Mouse (Mus musculus) G1E (cell line): ENCODE results near the gene Id2. TPM values are rescaled to one million over a fixed set of nuclear protein-coding genes. Genes with fewer than 3 reads are reported as not detected.

Source experiments
- ATAC-seq: 2 replicates; pipeline ENCODE4 v1.8.0; 2016; ENCODE audit warnings: mild to moderate bottlenecking; ENCODE audit not compliant: insufficient number of reproducible peaks, poor library complexity, low FRiP score, severe bottlenecking; ENCODE audit errors: extremely low read depth
- DNase-seq: peaks from one replicate; pipeline ENCODE4 v3.0.0; 2012; ENCODE audit warnings: low spot score
- H3K27me3 ChIP-seq: 2 replicates; pipeline ENCODE4 v1.6.1; 2012; ENCODE audit warnings: mild to moderate bottlenecking, low read length, inconsistent platforms; ENCODE audit not compliant: insufficient read depth
- H3K36me3 ChIP-seq: replicated peaks from 2 replicates; pipeline ENCODE3; 2012; ENCODE audit warnings: mild to moderate bottlenecking, inconsistent platforms
- H3K4me1 ChIP-seq: 2 replicates; pipeline ENCODE4 v1.6.1; 2012; ENCODE audit warnings: low read depth, low read length, inconsistent platforms, mixed read lengths; ENCODE audit not compliant: insufficient read depth
- H3K4me3 ChIP-seq: 2 replicates; pipeline ENCODE4 v1.5.1; 2012; ENCODE audit warnings: low read depth, mild to moderate bottlenecking, inconsistent platforms, low read length, moderate library complexity, mixed read lengths
- H3K9me3 ChIP-seq: replicated peaks from 2 replicates; pipeline ENCODE4 v1.6.1; 2012; ENCODE audit warnings: inconsistent platforms
- CTCF ChIP-seq: IDR thresholded peaks from 2 replicates; pipeline ENCODE4 v1.5.1; 2012; ENCODE audit warnings: low read depth, low read length, inconsistent platforms, mixed read lengths
- GATA1 ChIP-seq: IDR thresholded peaks from 2 replicates; pipeline ENCODE4 v1.6.1; 2012; ENCODE audit warnings: borderline replicate concordance, low read length, inconsistent platforms, mixed read lengths
- GATA2 ChIP-seq: IDR thresholded peaks from 2 replicates; pipeline ENCODE4 v1.6.1; 2012; ENCODE audit warnings: low read depth, low read length, inconsistent platforms, borderline replicate concordance
- POLR2AphosphoS5 ChIP-seq: IDR thresholded peaks from 2 replicates; pipeline ENCODE4 v1.6.1; 2012; ENCODE audit warnings: low read depth, low read length, inconsistent platforms; ENCODE audit not compliant: insufficient replicate concordance
- TAL1 ChIP-seq: conservative IDR thresholded peaks from 2 replicates; pipeline ENCODE4 v1.6.1; 2012; ENCODE audit warnings: low read depth, low read length, inconsistent platforms, mixed read lengths
- polyA plus RNA-seq: library from polyadenylated mRNA; stranded (reverse); fragments of >175 nt; gene quantifications from 2 replicates; pipeline ENCODE4 v1.2.3, GENCODE M21; 2012
- total RNA-seq, 2 experiments: library from RNA; stranded (forward) in 1 of 2; stranded (reverse) in 1 of 2; fragments of 200-1000 nt in 1 of 2; fragments of >200 nt in 1 of 2; fragmentation: Nextera tagmentation in 1 of 2; gene quantifications; 2 replicates each; pipeline ENCODE4 v1.2.3; 2014 to 2017

Id2 gene
- total and polyA plus RNA-seq, 3 experiments = 0.11 TPM; not detected in 2

DNA sequence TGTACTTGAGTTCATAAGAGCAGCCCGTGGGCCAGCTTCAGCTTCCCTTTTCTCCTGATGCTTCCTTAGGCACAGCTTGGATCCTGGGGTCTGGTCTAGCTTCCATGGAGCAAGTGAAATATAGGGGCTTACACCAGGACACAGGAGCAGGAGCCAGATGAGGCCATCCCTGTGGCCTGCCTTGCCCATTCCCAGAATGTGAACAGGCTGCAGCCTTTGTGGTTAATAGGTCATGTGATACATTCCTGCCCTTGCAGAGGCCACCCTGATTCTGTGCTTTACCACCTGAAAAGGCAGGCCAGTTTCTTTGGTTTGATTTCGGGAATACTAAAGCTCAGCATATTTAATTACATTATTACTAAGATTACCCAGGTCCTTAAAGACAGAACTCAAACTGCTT, 52.9 kb downstream of the Id2 start:
- no peak overlapping the region for H3K4me3 ChIP-seq
- TF ChIP-seq CTCF (no peak), GATA1 (no peak), GATA2 (no peak), TAL1 (no peak), POLR2AphosphoS5 (no peak)
- H3K9me3 ChIP-seq = no peaks in the 10 kb centered on the region
- H3K27me3 ChIP-seq = no peaks in the 10 kb centered on the region
- peaks cover 72% of the 10 kb centered on the region for H3K36me3 ChIP-seq
- H3K4me1 ChIP-seq = 0 out of 2 replicates have a peak, but pooled peaks cover 4% of the 10 kb centered on the region
- no peak for ATAC-seq
- no peak for DNase-seq

Other genes with a start within 250 kb of the Id2 start
- gene Kidins220, start 122.2 kb downstream of the Id2 start, total RNA-seq (2014; fragmentation: Nextera tagmentation) = 75.4 and 79.5 TPM in 2 replicates
- gene Kidins220, start 122.2 kb downstream of the Id2 start, total RNA-seq (2017) = 69.4 and 88.5 TPM in 2 replicates
- gene Kidins220, start 122.2 kb downstream of the Id2 start, polyA plus RNA-seq = 38.6 and 42.4 TPM in 2 replicates